Mouse (Mus musculus) spleen, adult 2 months (tissue): ENCODE data around the gene Cd2ap. TPM values are rescaled to one million over a fixed set of nuclear protein-coding genes. Genes with fewer than 3 reads are reported as not detected.
A peak's percentile ranks its signal among the peaks of the same experiment; 100 is the strongest.

Experiments
- DNase-seq, 2 experiments: peaks; one replicate each; pipeline versions ENCODE4 v3.0.0 to v3.0.0-alpha.2; 2012 to 2021; ENCODE audit warnings: low spot score in 2 of 2, low read depth in 1 of 2
- H3K27ac ChIP-seq: fragments of 200-500 bp; 2 replicates; pipeline ENCODE4 v1.5.1; 2012; ENCODE audit warnings: low read length, inconsistent platforms; ENCODE audit not compliant: insufficient read depth
- H3K27me3 ChIP-seq: fragments of 200-500 bp; 2 replicates; pipeline ENCODE4 v1.6.1; 2012; ENCODE audit warnings: mild to moderate bottlenecking, moderate library complexity, low read length, inconsistent platforms; ENCODE audit not compliant: control insufficient read depth, insufficient read depth
- H3K36me3 ChIP-seq: fragments of 200-500 bp; 2 replicates; pipeline ENCODE4 v1.6.1; 2012; ENCODE audit warnings: mild to moderate bottlenecking, low read length, inconsistent platforms; ENCODE audit not compliant: control insufficient read depth, insufficient read depth
- H3K4me1 ChIP-seq: fragments of 200-500 bp; 2 replicates; pipeline ENCODE4 v1.6.1; 2011; ENCODE audit warnings: inconsistent platforms; ENCODE audit not compliant: control insufficient read depth, insufficient read depth, insufficient read length
- H3K4me3 ChIP-seq: fragments of 200-500 bp; 2 replicates; pipeline ENCODE4 v1.5.1; 2011; ENCODE audit warnings: mild to moderate bottlenecking, inconsistent platforms; ENCODE audit not compliant: insufficient read depth, insufficient read length; ENCODE audit errors: extremely low read depth
- CTCF ChIP-seq: fragments of 200-500 bp; IDR thresholded peaks from 2 replicates; pipeline ENCODE4 v1.5.1; 2011; ENCODE audit warnings: mild to moderate bottlenecking, inconsistent platforms; ENCODE audit not compliant: insufficient read depth, insufficient read length, insufficient replicate concordance; ENCODE audit errors: extremely low read depth
- POLR2A ChIP-seq: fragments of 200-500 bp; IDR thresholded peaks from 2 replicates; pipeline ENCODE4 v1.6.1; 2011; ENCODE audit warnings: low read depth, low read length, inconsistent platforms
- WGBS: fragments of 180-500 bp; shearing (Covaris S2); methylation state at CpG from one replicate; pipeline ENCODE4 v1.1.7; 2018; 5-methylcytosine and 5-hydroxymethylcytosine counted together
- polyA plus RNA-seq: library from polyadenylated mRNA; depleted of rRNA; stranded (reverse); fragments of >200 nt; gene quantifications from 2 replicates; pipeline ENCODE4 v1.2.3, GENCODE M21; 2012

Gene Cd2ap
- polyA plus RNA-seq, 1 experiment = 8.9 TPM

DNA sequence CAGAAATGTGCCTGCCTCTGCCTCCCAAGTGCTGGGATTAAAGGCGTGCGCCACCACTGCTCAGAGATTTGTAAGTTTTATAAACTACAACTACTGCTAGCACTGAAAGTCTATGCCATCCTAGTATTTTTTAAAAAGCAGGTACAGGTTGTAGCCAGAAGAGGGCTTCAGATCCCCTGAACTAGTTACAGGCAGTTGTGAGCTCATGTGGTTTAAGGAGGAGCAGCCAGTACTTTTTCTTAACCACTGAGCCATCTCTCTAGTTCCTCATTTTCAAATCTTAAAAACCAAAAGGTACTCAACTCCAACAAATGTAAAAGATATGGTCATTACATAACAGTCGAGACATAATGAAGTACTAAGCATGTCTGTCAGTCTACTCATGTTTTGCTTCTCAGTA lies 61.1 kb downstream of the Cd2ap start:
- peak in 1 of 2 experiments; percentile 37 for DNase-seq
- TF ChIP-seq POLR2A = no peak
- TF ChIP-seq CTCF = no peak
- H3K36me3 ChIP-seq = peaks cover 14% of the 10 kb centered on the region
- no peaks in the 10 kb centered on the region for H3K4me1 ChIP-seq
- H3K4me3 ChIP-seq = no peak overlapping the region
- no peak overlapping the region; the same call in 1 of the 2 replicates for H3K27ac ChIP-seq
- WGBS = 68% methylated on average over 3 of the region's 3 CpGs
- no peaks in the 10 kb centered on the region for H3K27me3 ChIP-seq

DNA sequence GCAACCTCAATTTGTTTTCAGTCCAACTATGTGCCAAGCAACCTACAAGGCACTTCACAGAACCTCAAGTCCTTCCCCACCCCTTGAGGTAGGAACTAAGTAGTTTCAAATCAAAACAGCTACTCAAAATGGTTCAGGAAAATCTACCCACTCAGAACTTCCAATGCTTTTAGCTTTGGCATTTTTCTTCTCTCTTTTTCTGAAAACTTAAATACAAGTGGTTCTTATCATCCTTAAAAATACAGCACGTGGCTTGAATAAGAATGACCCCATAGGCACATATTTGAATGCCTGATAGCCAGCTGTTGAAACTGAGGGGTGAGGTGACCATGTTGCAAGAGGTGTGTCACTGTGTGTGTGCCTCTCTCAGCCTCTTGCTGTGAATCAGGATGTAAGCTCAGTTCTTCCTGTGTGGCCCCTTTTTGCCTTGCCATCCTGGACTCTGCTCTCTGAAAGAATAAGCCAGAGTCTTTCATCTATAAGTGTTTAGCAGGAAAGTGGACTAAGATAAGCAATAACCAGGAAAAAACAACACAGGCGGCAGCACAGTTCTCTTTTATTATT lies 84.0 kb downstream of the Cd2ap start:
- no peak overlapping the region for H3K4me3 ChIP-seq
- no peak overlapping the region for H3K27ac ChIP-seq
- H3K27me3 ChIP-seq = no peaks in the 10 kb centered on the region
- no peak for DNase-seq
- WGBS = 81% methylated on average over 2 of the region's 2 CpGs
- TF ChIP-seq CTCF = no peak
- no peak for TF ChIP-seq POLR2A
- peaks cover 12% of the 10 kb centered on the region; the same call in 1 of the 2 replicates for H3K36me3 ChIP-seq
- H3K4me1 ChIP-seq = no peaks in the 10 kb centered on the region

DNA sequence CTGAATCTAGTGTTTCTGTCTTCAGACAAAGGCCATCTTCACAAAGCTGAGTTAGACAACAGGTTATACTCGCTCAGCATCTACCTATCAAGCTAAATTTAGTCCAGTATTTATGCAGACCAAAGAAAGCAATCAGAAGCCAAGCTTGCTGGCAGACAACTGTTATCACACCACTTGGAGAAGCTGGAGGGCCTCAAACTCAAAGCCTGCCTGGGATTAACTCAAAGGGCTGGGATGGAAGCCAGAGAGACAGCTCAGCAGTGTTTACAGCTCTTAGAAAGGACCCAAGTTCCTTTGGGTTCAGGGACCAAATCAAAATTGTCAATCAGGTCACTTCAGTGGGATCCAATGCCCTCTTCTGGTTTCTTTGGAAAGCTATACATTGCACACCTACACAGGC lies 85.7 kb downstream of the Cd2ap start:
- Histone ChIP-seq H3K36me3 (peaks cover 5% of the 10 kb centered on the region; the same call in 1 of the 2 replicates), H3K27ac (no peak overlapping the region), H3K27me3 (no peaks in the 10 kb centered on the region), H3K4me1 (no peaks in the 10 kb centered on the region), H3K4me3 (no peak overlapping the region)
- TF ChIP-seq POLR2A (no peak), CTCF (no peak)
- no peak for DNase-seq
- WGBS = 89% methylated on average over 1 of the region's 1 CpGs

DNA sequence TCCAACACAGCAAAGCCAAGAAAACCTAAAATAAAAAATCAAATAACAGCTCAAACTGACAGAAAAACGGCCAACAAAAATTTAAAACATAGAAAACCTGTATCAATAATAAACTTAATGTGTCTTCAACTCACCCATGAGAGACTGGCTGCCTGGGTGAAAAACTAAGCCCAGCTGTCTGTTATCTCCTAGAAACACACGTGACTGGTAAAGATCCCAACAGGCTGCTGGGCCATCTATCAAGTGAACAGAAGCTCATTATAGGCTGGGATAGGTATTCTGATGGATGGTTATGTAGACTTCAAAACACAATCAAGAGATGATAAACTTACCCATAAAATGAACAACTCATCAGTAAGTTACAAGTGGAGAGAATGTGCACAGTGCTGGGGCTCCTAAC lies 86.7 kb downstream of the Cd2ap start:
- H3K4me1 ChIP-seq = no peaks in the 10 kb centered on the region
- no peaks in the 10 kb centered on the region for H3K27me3 ChIP-seq
- TF ChIP-seq CTCF (no peak), POLR2A (no peak)
- H3K27ac ChIP-seq = no peak overlapping the region
- DNase-seq = no peak
- peaks cover 5% of the 10 kb centered on the region; the same call in 1 of the 2 replicates for H3K36me3 ChIP-seq
- WGBS = 80% methylated on average over 2 of the region's 2 CpGs
- H3K4me3 ChIP-seq = no peak overlapping the region

DNA sequence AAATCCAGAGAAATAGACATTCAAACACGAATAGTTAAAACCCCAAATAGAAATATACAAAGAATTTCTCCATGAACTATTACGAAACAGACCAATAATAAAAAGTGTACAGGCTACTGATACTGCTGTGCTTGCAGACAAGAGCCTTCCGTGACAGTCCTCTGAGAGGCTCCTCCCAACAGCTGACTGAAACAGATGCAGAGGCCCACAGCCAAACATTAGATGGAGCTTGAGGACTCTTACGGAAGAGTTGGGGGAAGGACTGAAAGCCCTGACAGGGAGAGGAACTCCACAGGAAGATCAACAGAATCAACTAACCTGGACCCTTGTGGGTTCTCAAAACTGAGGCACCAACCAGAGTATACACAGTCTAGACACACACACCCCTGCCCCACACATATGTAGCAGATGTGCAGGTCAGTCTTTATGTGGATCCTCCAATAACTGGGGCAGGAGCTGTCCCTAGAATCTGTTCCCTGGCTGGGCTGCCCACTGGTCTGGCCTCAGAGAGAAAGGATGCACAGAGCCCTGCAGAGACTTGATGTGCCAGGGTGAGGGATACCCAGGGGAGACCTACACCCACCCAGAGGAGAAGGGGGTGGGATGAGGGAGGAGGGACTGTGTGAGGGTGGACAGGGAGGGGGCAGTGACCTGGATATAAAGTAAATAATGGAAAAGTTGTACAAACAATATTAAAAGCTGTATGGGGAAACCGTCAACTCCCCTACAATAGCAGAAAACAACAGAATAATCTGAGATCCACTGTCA lies 87.6 kb downstream of the Cd2ap start:
- TF ChIP-seq POLR2A (no peak), CTCF (no peak)
- no peaks in the 10 kb centered on the region for H3K4me1 ChIP-seq
- no peak overlapping the region for H3K4me3 ChIP-seq
- H3K27me3 ChIP-seq = no peaks in the 10 kb centered on the region
- H3K36me3 ChIP-seq = peaks cover 4% of the 10 kb centered on the region; the same call in 1 of the 2 replicates
- no peak for DNase-seq
- H3K27ac ChIP-seq = no peak overlapping the region
- WGBS = 89% methylated on average over 5 of the region's 5 CpGs

DNA sequence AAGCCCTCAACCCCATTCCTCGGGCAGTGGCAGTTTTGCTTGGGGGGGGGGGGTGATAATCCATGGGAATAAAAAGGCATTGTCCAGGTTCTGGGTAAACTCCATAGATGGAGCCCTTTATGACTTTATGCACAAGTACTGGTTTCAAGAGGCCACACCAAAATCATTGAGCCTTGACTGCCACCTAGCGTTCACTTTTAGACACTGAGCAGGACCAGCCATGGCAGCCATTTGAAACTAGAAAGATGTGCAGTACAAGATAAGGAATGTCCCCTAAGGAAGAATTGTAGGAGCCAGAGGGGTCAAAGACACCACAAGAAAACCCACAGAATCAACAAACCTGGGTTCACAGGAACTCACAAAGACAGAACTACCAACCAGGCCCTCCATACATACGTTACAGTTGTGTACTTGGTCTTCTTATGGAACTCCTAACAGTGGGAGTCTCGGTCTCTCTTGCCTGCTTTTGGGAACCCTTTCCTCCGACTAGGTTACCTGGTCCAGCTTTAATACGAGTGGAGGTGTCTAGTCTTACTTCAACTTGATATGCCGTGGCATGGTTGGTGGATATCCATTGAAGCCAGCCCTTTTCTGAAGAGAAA lies 94.2 kb downstream of the Cd2ap start:
- WGBS = 57% methylated on average over 7 of the region's 7 CpGs
- peak; percentile 9 to 49 for DNase-seq
- Histone ChIP-seq H3K4me1 (no peaks in the 10 kb centered on the region), H3K36me3 (no peaks in the 10 kb centered on the region), H3K4me3 (no peak overlapping the region), H3K27me3 (no peaks in the 10 kb centered on the region), H3K27ac (no peak overlapping the region)
- peak; percentile 56; the same call in 1 of the 2 replicates for TF ChIP-seq CTCF
- no peak for TF ChIP-seq POLR2A
